Mouse (Mus musculus): ENCODE results near the gene Tagln2. TPM values are rescaled to one million over a fixed set of nuclear protein-coding genes. Genes with fewer than 3 reads are reported as not detected.

The Tagln2 gene
- polyA plus RNA-seq, 1 experiment from 2014 or later: 49.9 TPM

DNA sequence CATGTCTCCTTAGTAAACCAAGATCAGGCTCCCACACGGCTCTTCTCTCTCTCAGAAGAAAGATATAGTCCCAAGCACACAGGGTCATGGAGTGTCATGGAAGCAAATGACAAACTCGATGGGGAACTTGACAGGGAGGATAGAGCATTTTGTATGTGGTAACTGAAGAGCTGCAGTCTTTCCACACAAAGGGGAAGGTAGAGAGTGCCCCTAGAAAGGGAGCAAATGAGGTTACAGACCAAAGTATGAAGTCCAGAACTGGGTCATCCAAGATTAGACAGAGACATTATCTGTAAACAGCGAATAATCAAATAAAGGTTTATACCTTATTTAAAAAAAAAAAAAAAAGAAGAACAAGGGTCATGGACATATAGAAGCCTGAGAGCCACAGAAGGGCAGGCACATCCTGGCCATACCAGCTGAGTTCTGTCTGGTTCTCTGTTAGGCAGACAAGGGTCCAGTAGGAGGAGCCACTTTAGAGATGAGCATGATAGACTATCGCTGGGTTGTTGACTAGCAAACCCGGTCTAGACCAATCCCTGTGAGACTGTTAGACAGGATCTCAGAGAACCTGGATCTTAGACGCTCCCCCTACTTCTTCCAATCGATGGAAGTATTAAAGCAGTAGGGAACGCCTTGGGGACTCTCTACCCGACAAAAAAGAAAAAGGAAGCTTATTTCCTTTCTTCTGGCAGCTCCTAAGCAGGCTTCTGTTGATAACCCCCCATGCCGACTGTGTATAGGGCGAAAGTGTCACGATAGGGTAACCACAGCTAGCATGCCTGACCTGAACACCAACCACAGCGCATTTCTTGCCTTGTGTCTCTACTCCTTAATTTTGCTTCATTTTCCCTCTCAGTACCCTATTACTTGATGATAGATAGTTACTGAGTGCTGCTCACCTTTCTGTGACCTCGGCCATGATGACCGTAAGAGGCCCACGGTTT is 36.2 kb upstream of the Tagln2 start:
- WGBS: 89% methylated on average over 16 of the region's 16 CpGs
- no peak overlapping the region for H3K9ac ChIP-seq (replicated peaks)
- ATAC-seq: no peak
- H3K4me1 ChIP-seq (replicated peaks): no peaks in the 10 kb centered on the region
- H3K36me3 ChIP-seq: no peaks in the 10 kb centered on the region
- no peaks in the 10 kb centered on the region for H3K27me3 ChIP-seq
- no peaks in the 10 kb centered on the region for H3K9me3 ChIP-seq
- no peak overlapping the region for H3K4me3 ChIP-seq (replicated peaks)
- no peak overlapping the region for H3K4me2 ChIP-seq (replicated peaks)
- H3K27ac ChIP-seq: no peak overlapping the region

GRCm38 (mm10) chr1:172468301-172468877 is 31.5 kb upstream of the Tagln2 start:
- H3K9me3 ChIP-seq: no peaks in the 10 kb centered on the region
- ATAC-seq: no peak
- no peaks in the 10 kb centered on the region for H3K36me3 ChIP-seq
- no peak overlapping the region for H3K9ac ChIP-seq (replicated peaks)
- no peaks in the 10 kb centered on the region for H3K4me1 ChIP-seq (replicated peaks)
- 69% methylated on average over 11 of the region's 11 CpGs for WGBS
- no peak overlapping the region for H3K27ac ChIP-seq
- no peak overlapping the region for H3K4me2 ChIP-seq (replicated peaks)
- H3K4me3 ChIP-seq (replicated peaks): no peak overlapping the region
- no peaks in the 10 kb centered on the region for H3K27me3 ChIP-seq

- Histone ChIP-seq H3K4me1 (replicated peaks) (no peaks in the 10 kb centered on the region), H3K4me3 (replicated peaks) (no peak overlapping the region), H3K36me3 (no peaks in the 10 kb centered on the region), H3K9me3 (no peaks in the 10 kb centered on the region), H3K27ac (no peak overlapping the region), H3K9ac (replicated peaks) (no peak overlapping the region), H3K4me2 (replicated peaks) (no peak overlapping the region), H3K27me3 (no peaks in the 10 kb centered on the region)
- WGBS: 92% methylated on average over 5 of the region's 5 CpGs
- no peak for ATAC-seq
Measured at GRCm38 (mm10) chr1:172469373-172469772, 30.5 kb upstream of the Tagln2 start.

DNA sequence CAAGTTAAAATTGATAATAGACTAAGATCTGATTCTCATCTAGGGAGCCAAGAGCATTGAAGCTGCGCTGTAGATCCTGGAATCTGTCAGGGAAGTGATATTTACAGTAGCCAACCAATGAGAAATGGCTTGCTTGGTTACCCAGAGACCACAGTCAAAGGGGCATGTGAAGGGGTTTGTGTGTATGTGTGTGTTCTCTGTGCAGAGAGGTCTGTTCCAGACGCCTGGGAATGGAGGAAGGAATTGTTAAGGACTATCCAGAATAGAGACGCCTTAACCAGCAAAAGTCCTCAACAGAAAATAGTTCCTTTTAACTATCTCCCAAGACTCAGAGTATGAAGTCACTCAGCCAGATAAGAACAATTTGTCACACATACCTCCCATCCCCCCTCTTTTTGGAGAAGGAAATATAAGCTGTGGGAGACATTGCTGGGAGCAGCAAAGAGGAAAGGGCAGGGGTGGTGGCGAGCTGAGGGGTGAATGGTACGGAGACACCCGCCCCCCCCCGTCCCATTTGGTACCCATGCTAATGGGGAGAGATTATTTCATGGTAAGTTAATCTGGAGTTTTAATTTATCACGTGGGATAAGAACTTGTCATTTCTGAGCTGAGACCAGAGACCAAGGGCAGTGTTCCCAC is 29.9 kb upstream of the Tagln2 start:
- H3K36me3 ChIP-seq: no peaks in the 10 kb centered on the region
- H3K4me1 ChIP-seq (replicated peaks): no peaks in the 10 kb centered on the region
- H3K9ac ChIP-seq (replicated peaks): no peak overlapping the region
- no peak for ATAC-seq
- no peak overlapping the region for H3K27ac ChIP-seq
- no peaks in the 10 kb centered on the region for H3K27me3 ChIP-seq
- no peak overlapping the region for H3K4me3 ChIP-seq (replicated peaks)
- no peak overlapping the region for H3K4me2 ChIP-seq (replicated peaks)
- no peaks in the 10 kb centered on the region for H3K9me3 ChIP-seq
- WGBS: 73% methylated on average over 8 of the region's 8 CpGs

- Histone ChIP-seq H3K4me2 (replicated peaks) (no peak overlapping the region), H3K4me3 (replicated peaks) (no peak overlapping the region), H3K4me1 (replicated peaks) (no peaks in the 10 kb centered on the region), H3K9me3 (no peaks in the 10 kb centered on the region), H3K27me3 (no peaks in the 10 kb centered on the region), H3K36me3 (no peaks in the 10 kb centered on the region), H3K9ac (replicated peaks) (no peak overlapping the region), H3K27ac (no peak overlapping the region)
- no peak for ATAC-seq
Measured at GRCm38 (mm10) chr1:172472909-172473308, 26.9 kb upstream of the Tagln2 start.

DNA sequence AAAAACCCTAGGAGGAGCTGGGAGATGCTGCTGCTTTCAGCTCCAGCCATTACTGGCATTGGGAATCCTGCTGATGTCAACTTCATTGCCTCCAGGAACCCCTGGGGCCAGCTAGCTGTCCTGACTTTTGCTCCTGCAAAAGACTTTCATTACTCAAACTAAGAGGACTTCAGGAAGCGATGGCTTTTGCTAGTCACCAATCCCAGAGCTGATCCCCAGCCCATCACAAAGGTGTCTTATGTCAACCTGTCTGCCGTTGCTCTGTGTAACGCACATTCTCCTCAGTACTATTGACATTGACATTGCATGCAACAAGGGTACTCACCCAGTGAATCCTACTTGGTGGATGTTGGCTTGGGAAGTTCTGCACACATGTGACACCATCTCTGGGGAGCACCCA is 25.7 kb upstream of the Tagln2 start:
- Histone ChIP-seq H3K27ac (no peak overlapping the region), H3K9me3 (no peaks in the 10 kb centered on the region), H3K9ac (replicated peaks) (no peak overlapping the region), H3K4me3 (replicated peaks) (no peak overlapping the region), H3K27me3 (no peaks in the 10 kb centered on the region), H3K36me3 (no peaks in the 10 kb centered on the region), H3K4me2 (replicated peaks) (no peak overlapping the region), H3K4me1 (replicated peaks) (no peaks in the 10 kb centered on the region)
- WGBS: 83% methylated on average over 3 of the region's 3 CpGs
- ATAC-seq: no peak

- Histone ChIP-seq H3K4me3 (replicated peaks) (no peak within 1 kb of the TSS), H3K4me1 (replicated peaks) (no peaks in the 10 kb centered on the region), H3K27ac (no peak within 1 kb of the TSS), H3K27me3 (no peaks in the 10 kb centered on the region), H3K4me2 (replicated peaks) (no peak within 1 kb of the TSS), H3K36me3 (no peaks in the 10 kb centered on the region), H3K9ac (replicated peaks) (no peak within 1 kb of the TSS), H3K9me3 (no peaks in the 10 kb centered on the region)
- 82% methylated on average over 7 of the region's 7 CpGs for WGBS
- ATAC-seq: no peak
Measured at GRCm38 (mm10) chr1:172475054-172475741, 24.6 kb upstream of the Tagln2 start, which contains the start of gene Slamf9. Gene Slamf9 (plus strand): TSS chr1:172475358.

DNA sequence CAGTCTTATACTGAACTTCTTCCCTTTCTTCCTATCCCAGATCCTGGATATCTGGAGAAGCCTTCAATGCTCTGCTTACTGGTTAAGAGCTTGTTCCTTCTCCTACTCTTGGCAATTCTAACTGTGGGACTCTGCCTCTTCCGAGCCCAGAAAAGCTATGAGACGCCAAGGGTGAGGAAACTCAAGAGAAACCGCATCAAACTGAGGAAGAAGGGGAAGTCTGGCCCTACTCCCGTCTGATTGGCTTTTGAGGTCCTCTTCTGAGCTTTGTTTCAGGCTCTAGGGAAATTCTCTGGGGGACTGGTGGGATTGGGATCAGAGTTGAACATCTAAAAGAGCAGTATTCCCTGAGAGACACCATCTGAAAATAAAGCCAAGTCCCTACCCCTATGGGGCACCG is 21.8 kb upstream of the Tagln2 start:
- WGBS: 86% methylated on average over 5 of the region's 5 CpGs
- H3K4me3 ChIP-seq (replicated peaks): no peak overlapping the region
- ATAC-seq: no peak
- no peak overlapping the region for H3K9ac ChIP-seq (replicated peaks)
- H3K27ac ChIP-seq: no peak overlapping the region
- peaks cover 9% of the 10 kb centered on the region; the same call in 1 of the 2 replicates for H3K27me3 ChIP-seq
- no peaks in the 10 kb centered on the region for H3K9me3 ChIP-seq
- no peaks in the 10 kb centered on the region for H3K36me3 ChIP-seq
- peaks cover 12% of the 10 kb centered on the region for H3K4me1 ChIP-seq (replicated peaks)
- no peak overlapping the region for H3K4me2 ChIP-seq (replicated peaks)

- Histone ChIP-seq H3K36me3 (no peaks in the 10 kb centered on the region), H3K9me3 (no peaks in the 10 kb centered on the region), H3K9ac (replicated peaks) (no peak overlapping the region), H3K4me3 (replicated peaks) (no peak overlapping the region), H3K4me1 (replicated peaks) (peaks cover 35% of the 10 kb centered on the region), H3K4me2 (replicated peaks) (no peak overlapping the region), H3K27ac (no peak overlapping the region), H3K27me3 (peaks cover 9% of the 10 kb centered on the region; the same call in 1 of the 2 replicates)
- 96% methylated on average over 4 of the region's 4 CpGs for WGBS
- ATAC-seq: no peak
Measured at GRCm38 (mm10) chr1:172480376-172480775, 19.5 kb upstream of the Tagln2 start.

DNA sequence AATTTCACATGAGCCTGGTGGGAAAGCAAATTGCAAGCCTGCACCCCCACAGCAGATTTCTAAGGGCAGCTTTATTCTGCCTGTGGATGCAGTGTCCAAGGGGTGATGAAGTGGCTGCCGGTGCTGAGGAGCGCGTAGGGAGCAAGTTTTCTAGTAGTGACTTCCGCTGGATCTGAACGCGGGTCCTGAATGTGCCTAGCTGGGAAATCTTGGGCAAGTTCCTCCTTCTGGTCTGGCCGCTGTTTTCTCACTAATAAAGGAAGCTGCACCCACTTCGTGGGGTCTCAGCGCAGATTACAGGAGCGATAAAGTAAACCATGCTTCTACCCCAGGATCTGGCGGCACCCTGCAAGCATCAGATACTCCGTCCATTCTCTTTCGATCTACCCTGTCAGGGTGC is 18.7 kb upstream of the Tagln2 start:
- 19% methylated on average over 13 of the region's 13 CpGs for WGBS
- no peak for ATAC-seq
- Histone ChIP-seq H3K4me1 (replicated peaks) (peaks cover 43% of the 10 kb centered on the region), H3K27me3 (peaks cover 9% of the 10 kb centered on the region; the same call in 1 of the 2 replicates), H3K4me3 (replicated peaks) (peak overlapping the region; percentile 72), H3K9me3 (no peaks in the 10 kb centered on the region), H3K36me3 (no peaks in the 10 kb centered on the region), H3K27ac (no peak overlapping the region), H3K9ac (replicated peaks) (peak overlapping the region; percentile 85; the same call in 1 of the 2 replicates), H3K4me2 (replicated peaks) (peak overlapping the region; percentile 97)

DNA sequence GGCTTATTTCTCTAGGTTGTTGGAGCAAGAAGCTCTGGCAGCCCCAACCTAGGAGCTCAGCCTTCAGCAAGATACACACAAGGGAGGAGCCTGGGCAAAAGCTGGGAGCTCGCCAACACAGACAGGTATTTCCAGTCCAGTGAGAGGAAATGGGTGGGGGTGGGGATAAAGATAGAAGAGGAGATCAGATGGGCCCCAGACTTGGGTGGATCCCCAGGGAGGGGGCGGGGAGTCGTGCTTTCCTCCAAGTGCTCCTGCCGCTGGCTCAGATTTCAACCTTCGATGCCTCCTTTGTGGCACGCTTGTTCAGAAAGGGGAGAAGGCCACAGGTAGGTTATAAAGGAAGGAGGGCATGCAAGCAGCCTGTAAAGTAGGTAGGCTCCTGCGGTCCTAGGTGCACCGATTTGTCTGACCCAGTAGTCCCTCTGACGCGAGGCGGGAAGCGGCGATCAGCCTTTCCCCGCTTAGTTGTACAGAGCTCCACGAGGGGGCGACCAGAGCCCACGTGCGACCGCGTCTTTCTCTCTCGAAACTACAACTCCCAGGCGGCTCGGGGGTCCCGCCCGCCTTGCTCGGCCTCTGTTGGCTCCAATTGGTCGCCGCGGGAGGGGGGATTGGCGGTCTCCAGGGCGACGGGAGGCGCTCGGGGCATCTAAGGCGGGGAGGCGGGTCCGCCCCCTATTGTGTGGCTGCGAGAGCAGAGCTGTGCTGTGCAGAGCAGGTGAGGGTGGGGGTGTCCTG is 18.1 kb upstream of the Tagln2 start, which contains the start of gene Igsf9:
TSS of gene Igsf9 (plus strand) at position 249 of the 741 bp plus-strand sequence.
- no peaks in the 10 kb centered on the region for H3K9me3 ChIP-seq
- WGBS: under 1% methylated on average over 38 of the region's 38 CpGs
- peak within 1 kb of the TSS; percentile 77 for H3K27ac ChIP-seq
- H3K9ac ChIP-seq (replicated peaks): peak within 1 kb of the TSS; percentile 85
- peak within 1 kb of the TSS; percentile 72 for H3K4me3 ChIP-seq (replicated peaks)
- peaks cover 9% of the 10 kb centered on the region; the same call in 1 of the 2 replicates for H3K27me3 ChIP-seq
- no peaks in the 10 kb centered on the region for H3K36me3 ChIP-seq
- H3K4me1 ChIP-seq (replicated peaks): peaks cover 49% of the 10 kb centered on the region
- peak; percentile 96 for ATAC-seq
- peak within 1 kb of the TSS; percentile 97 for H3K4me2 ChIP-seq (replicated peaks)

Measured in midbrain, embryonic 13.5 days (tissue).